Mouse (Mus musculus) liver, embryonic 14.5 days (tissue): ENCODE measurements at regions not wholly inside any gene's neighbourhood (a gene's known extent, or its start where the extent isn't known, plus 50 kb on each side); places are given as distances from the start of the nearest gene placed in this dataset.

ENCODE experiments used
- CTCF ChIP-seq: IDR thresholded peaks from 2 replicates; pipeline ENCODE4 v1.5.1; 2016; ENCODE audit warnings: antibody characterized with exemption, low read depth, control low read depth
- EP300 ChIP-seq: IDR thresholded peaks from 2 replicates; pipeline ENCODE4 v1.6.1; 2016; ENCODE audit warnings: antibody characterized with exemption, low read depth

- no peak for TF ChIP-seq EP300
- TF ChIP-seq CTCF, result no peak
These were observed 152.5 kb downstream of the Lnpk start for GRCm38 (mm10) chr2:74426746-74427145.
